Mouse (Mus musculus) retina, adult 2 months (tissue): ENCODE measurements around the gene Snx19.
A peak's percentile ranks its signal among the peaks of the same experiment; 100 is the strongest.

Experiments
- DNase-seq: peaks from one replicate; pipeline ENCODE4 v3.0.0-alpha.2; 2012; ENCODE audit warnings: low read depth, low spot score

The Snx19 gene

GRCm38 (mm10) chr9:30426882-30427632, at the start of gene Snx19:
Gene Snx19, plus strand, starts transcription at chr9:30427108.
- DNase-seq = peak; percentile 73

- no peak for DNase-seq
Observed at GRCm38 (mm10) chr9:30400771-30401170, 26.1 kb upstream of the Snx19 start.

GRCm38 (mm10) chr9:30422940-30423339, 4.0 kb upstream of the Snx19 start:
- DNase-seq = no peak

- no peak for DNase-seq
Observed at GRCm38 (mm10) chr9:30425178-30425577, 1.7 kb upstream of the Snx19 start.

- DNase-seq = no peak
Observed at GRCm38 (mm10) chr9:30428231-30428630, 1.3 kb downstream of the Snx19 start.

GRCm38 (mm10) chr9:30430447-30430846, 3.5 kb downstream of the Snx19 start:
- no peak for DNase-seq

- DNase-seq = no peak
Observed at GRCm38 (mm10) chr9:30431909-30432308, 5.0 kb downstream of the Snx19 start.

- DNase-seq = no peak
Observed at GRCm38 (mm10) chr9:30433914-30434313, 7.0 kb downstream of the Snx19 start.

GRCm38 (mm10) chr9:30435902-30436585, 9.1 kb downstream of the Snx19 start:
- DNase-seq = no peak

GRCm38 (mm10) chr9:30438505-30438904, 11.6 kb downstream of the Snx19 start:
- DNase-seq = no peak

GRCm38 (mm10) chr9:30441761-30442160, 14.9 kb downstream of the Snx19 start:
- no peak for DNase-seq

- DNase-seq = no peak
Observed at GRCm38 (mm10) chr9:30445232-30446085, 18.6 kb downstream of the Snx19 start.

- DNase-seq = no peak
Observed at GRCm38 (mm10) chr9:30446126-30446525, 19.2 kb downstream of the Snx19 start.

GRCm38 (mm10) chr9:30448459-30448858, 21.6 kb downstream of the Snx19 start:
- peak; percentile 28 for DNase-seq

- DNase-seq = no peak
Observed at GRCm38 (mm10) chr9:30449862-30450261, 23.0 kb downstream of the Snx19 start.

GRCm38 (mm10) chr9:30450834-30451233, 23.9 kb downstream of the Snx19 start:
- DNase-seq = no peak

- no peak for DNase-seq
Observed at GRCm38 (mm10) chr9:30454527-30454926, 27.6 kb downstream of the Snx19 start.

GRCm38 (mm10) chr9:30456250-30456649, 29.3 kb downstream of the Snx19 start:
- no peak for DNase-seq

- no peak for DNase-seq
Observed at GRCm38 (mm10) chr9:30460501-30460900, 33.6 kb downstream of the Snx19 start.

- no peak for DNase-seq
Observed at GRCm38 (mm10) chr9:30464661-30465060, 37.8 kb downstream of the Snx19 start.

GRCm38 (mm10) chr9:30480043-30480442, 53.1 kb downstream of the Snx19 start:
- DNase-seq = no peak

- DNase-seq = peak; percentile 86
Observed at GRCm38 (mm10) chr9:30480464-30480863, 53.6 kb downstream of the Snx19 start.
